Mouse (Mus musculus) ES-E14 (cell line): ENCODE results near the gene Dmkn. TPM values are rescaled to one million over a fixed set of nuclear protein-coding genes. Genes with fewer than 3 reads are reported as not detected.

Source experiments
- DNase-seq: peaks from one replicate; pipeline ENCODE4 v3.0.0-alpha.2; 2013; ENCODE audit warnings: low read depth, low spot score
- H3K27ac ChIP-seq: 2 replicates; pipeline ENCODE4 v1.5.1; 2012; ENCODE audit warnings: low read depth, mild to moderate bottlenecking, low read length, moderate library complexity, mixed read lengths; ENCODE audit not compliant: poor library complexity, insufficient read depth, severe bottlenecking
- H3K36me3 ChIP-seq: 2 replicates; pipeline ENCODE4 v1.6.1; 2012; ENCODE audit warnings: mild to moderate bottlenecking, low read length, moderate library complexity, mixed read lengths; ENCODE audit not compliant: control insufficient read depth, poor library complexity, insufficient read depth, severe bottlenecking
- H3K4me1 ChIP-seq, 2 experiments: fragments of 150-350 bp in 1 of 2; sonication (generic) in 1 of 2; 2 replicates each; pipeline ENCODE4 v1.6.1; 2012; ENCODE audit warnings: low read length in 2 of 2, mild to moderate bottlenecking in 1 of 2, mixed read lengths in 1 of 2; ENCODE audit not compliant: control insufficient read depth in 2 of 2, insufficient read depth in 2 of 2, poor library complexity in 1 of 2
- H3K4me3 ChIP-seq, 2 experiments: fragments of 150-350 bp in 1 of 2; sonication (generic) in 1 of 2; 2 replicates each; pipeline ENCODE4 v1.5.1; 2012; ENCODE audit warnings: low read length in 2 of 2, low read depth in 1 of 2, mild to moderate bottlenecking in 1 of 2, mixed read lengths in 1 of 2; ENCODE audit not compliant: insufficient read depth in 1 of 2, poor library complexity in 1 of 2, severe bottlenecking in 1 of 2
- H3K9ac ChIP-seq: 2 replicates; pipeline ENCODE4 v1.6.1; 2012; ENCODE audit warnings: low read depth, mild to moderate bottlenecking, low read length, mixed read lengths; ENCODE audit not compliant: poor library complexity, insufficient read depth, severe bottlenecking
- H3K9me3 ChIP-seq: fragments of 150-350 bp; sonication (generic); 2 replicates; pipeline ENCODE4 v1.6.1; 2012; ENCODE audit warnings: low read depth, mild to moderate bottlenecking, low read length; ENCODE audit not compliant: control insufficient read depth, insufficient read depth
- CHD2 ChIP-seq: IDR thresholded peaks from 2 replicates; pipeline ENCODE4 v1.6.1; 2014; ENCODE audit warnings: mild to moderate bottlenecking, low read depth, low read length, inconsistent platforms
- HCFC1 ChIP-seq: IDR thresholded peaks from 2 replicates; pipeline ENCODE4 v1.6.1; 2012; ENCODE audit warnings: low read length, inconsistent platforms, borderline replicate concordance; ENCODE audit not compliant: insufficient read depth
- MAFK ChIP-seq: IDR thresholded peaks from 2 replicates; pipeline ENCODE4 v1.6.1; 2014; ENCODE audit warnings: mild to moderate bottlenecking, low read depth, low read length, inconsistent platforms; ENCODE audit not compliant: insufficient read depth
- ZC3H11A ChIP-seq: IDR thresholded peaks from 2 replicates; pipeline ENCODE4 v1.6.1; 2012; ENCODE audit warnings: low read depth, mild to moderate bottlenecking, inconsistent platforms, low read length, borderline replicate concordance
- ZNF384 ChIP-seq: IDR thresholded peaks from 2 replicates; pipeline ENCODE4 v1.6.1; 2012; ENCODE audit warnings: low read depth, low read length, inconsistent platforms
- in situ Hi-C, 2 experiments: fragments of 600-800 bp; cut with MboI; formaldehyde crosslinking; loops; one replicate each; pipeline ENCODE4 v1.15.1; 2025; ENCODE audit warnings: low sequenced_read_pairs in 2 of 2, inconsistent platforms in 1 of 2; ENCODE audit not compliant: unreplicated experiment in 2 of 2
- total RNA-seq: library from RNA; depleted of rRNA; stranded (reverse); fragments of 300-350 nt; gene quantifications from 2 replicates; pipeline ENCODE4 v1.2.3, GENCODE M21; 2012

Gene Dmkn
- total RNA-seq, 1 experiment = 4.9 TPM

- TF ChIP-seq HCFC1 (no peak), MAFK (no peak), CHD2 (no peak), ZNF384 (no peak), ZC3H11A (no peak)
Measured at GRCm38 (mm10) chr7:30785154-30785553, 21.6 kb downstream of the Dmkn start.

GRCm38 (mm10) chr7:30785721-30786546 lies 22.4 kb downstream of the Dmkn start:
- TF ChIP-seq ZC3H11A (no peak), HCFC1 (no peak), ZNF384 (no peak), MAFK (no peak), CHD2 (no peak)
- no peak overlapping the region for H3K9ac ChIP-seq
- in situ Hi-C loops = no loop called here
- H3K4me1 ChIP-seq = peaks cover 0 to 18% of the 10 kb centered on the region in 2 experiments; a peak in 2 of 4 replicates
- H3K4me3 ChIP-seq = no peak overlapping the region
- H3K27ac ChIP-seq = no peak overlapping the region
- DNase-seq = no peak
- H3K9me3 ChIP-seq = no peaks in the 10 kb centered on the region
- no peaks in the 10 kb centered on the region for H3K36me3 ChIP-seq

More at GRCm38 (mm10) chr7:30785154-30785553, 21.6 kb downstream of the Dmkn start:
- no peak for DNase-seq
- Histone ChIP-seq H3K9ac (no peak overlapping the region), H3K36me3 (no peaks in the 10 kb centered on the region), H3K4me3 (no peak overlapping the region), H3K27ac (no peak overlapping the region), H3K4me1 (peaks cover 0 to 18% of the 10 kb centered on the region in 2 experiments; a peak in 2 of 4 replicates), H3K9me3 (no peaks in the 10 kb centered on the region)
- in situ Hi-C loops = no loop called here

DNA sequence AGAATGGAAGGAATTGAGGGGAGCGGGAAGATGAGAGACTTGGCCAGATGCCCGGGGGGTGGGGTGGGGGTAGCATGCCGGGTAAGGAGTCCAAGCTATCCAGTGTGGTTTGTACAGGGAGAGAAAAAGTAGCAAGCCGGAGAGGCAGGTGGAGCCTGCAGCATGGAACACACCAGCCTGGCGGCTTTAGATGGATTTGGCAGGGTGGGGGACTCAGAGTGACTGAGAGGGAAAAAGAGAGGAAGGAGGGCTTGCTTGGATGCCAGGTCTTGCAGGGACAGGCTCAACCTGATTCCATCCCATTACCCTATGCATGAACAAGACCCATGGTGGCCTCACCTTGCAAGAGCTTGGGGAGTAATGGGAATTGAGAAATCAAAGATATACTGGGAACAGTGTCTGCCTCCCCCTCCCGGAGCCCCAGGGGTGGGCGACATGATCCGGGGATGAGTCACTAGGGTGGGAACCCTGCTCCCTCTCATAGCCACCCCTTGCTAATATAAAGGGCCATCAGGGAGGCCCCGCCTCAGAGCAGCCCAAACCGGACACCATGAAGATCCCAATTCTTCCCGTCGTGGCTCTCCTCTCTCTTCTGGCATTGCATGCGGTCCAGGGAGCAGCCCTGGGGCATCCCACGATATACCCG lies 23.9 kb downstream of the Dmkn start, which contains the start of gene Krtdap:
Krtdap (plus strand) TSS at position 520 of the 646 bp plus-strand sequence.
- DNase-seq = no peak
- Histone ChIP-seq H3K4me3 (no peak within 1 kb of the TSS), H3K9ac (no peak within 1 kb of the TSS), H3K4me1 (peaks cover 2 to 20% of the 10 kb centered on the region in 2 experiments; a peak in 3 of 4 replicates), H3K9me3 (no peaks in the 10 kb centered on the region), H3K27ac (no peak within 1 kb of the TSS), H3K36me3 (no peaks in the 10 kb centered on the region)
- TF ChIP-seq ZC3H11A (no peak), CHD2 (no peak), ZNF384 (no peak), HCFC1 (no peak), MAFK (no peak)
- in situ Hi-C loops = no loop called here

DNA sequence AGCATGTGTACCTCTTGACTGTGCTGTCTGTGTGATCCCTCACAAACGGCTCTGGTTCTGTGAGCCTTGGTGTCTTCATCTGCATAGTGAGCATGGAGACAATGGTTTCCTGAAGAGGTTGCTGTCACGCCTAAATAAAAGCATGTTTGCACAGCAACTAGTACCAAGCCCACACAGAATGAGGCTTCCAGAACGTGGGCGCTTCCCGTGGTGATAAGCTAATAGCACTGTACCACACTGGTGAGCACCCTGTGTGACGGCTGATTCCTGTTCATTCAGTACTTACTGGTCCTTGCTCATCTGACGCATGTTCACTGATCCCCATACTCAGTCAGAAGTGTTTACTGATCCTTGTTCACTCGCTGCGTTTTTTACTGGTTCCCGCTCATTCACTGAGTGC lies 26.6 kb downstream of the Dmkn start:
- Histone ChIP-seq H3K36me3 (no peaks in the 10 kb centered on the region), H3K27ac (no peak overlapping the region), H3K4me3 (no peak overlapping the region), H3K4me1 (peaks cover 2 to 21% of the 10 kb centered on the region in 2 experiments; a peak in 3 of 4 replicates), H3K9me3 (no peaks in the 10 kb centered on the region), H3K9ac (no peak overlapping the region)
- no peak for DNase-seq
- TF ChIP-seq ZNF384 (no peak), MAFK (no peak), CHD2 (no peak), ZC3H11A (no peak), HCFC1 (no peak)
- in situ Hi-C loops = no loop called here
